In the genomic region with DNA sequence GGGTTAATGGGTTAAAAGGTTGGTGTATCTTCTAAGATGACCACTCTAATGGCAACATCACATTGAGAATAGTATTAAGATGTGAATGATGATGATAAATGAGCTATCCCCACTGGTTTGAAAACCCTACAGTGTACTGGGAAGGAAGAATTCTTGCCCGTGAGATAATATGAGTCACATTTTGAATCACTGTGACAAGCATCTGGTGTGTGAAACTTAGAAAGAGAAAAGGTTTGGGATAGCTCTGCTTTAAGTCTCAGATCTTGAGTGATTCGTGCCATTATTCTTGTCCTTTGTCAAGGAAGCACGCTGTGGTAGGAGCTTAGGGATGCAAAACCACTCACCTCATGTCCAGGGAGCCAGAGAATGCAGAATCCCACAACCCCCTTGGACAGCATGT, we compare ENCODE assay signal across 21 mouse cellular contexts. TPM values are rescaled to one million over a fixed set of nuclear protein-coding genes. Genes with fewer than 3 reads are reported as not detected.
A peak's percentile ranks its signal among the peaks of the same experiment; 100 is the strongest.
DNase-seq lines count a peak whose midpoint lies in the region; ATAC-seq and TF ChIP-seq lines count a peak whose summit lies in the region.
"Had no signal": no experiment of that assay in that cellular context is flagged by ENCODE, and none has a peak within 500 bp of the region (broad histone marks: within the 10 kb centered on the region; RNA-seq: fewer than 3 reads in every experiment).

No protein-coding gene starts in this region.

- H3K27ac ChIP-seq in layer of hippocampus, adult 2 months, result peak overlapping the region; percentile 88
- peak overlapping the region; percentile 94 for H3K27ac ChIP-seq in olfactory bulb, adult 2 months (ENCODE audit: insufficient read depth, low read depth, low read length)
- no peak overlapping the region for H3K27ac ChIP-seq in kidney, embryonic 16.5 days (ENCODE audit: low read length)
- H3K27ac ChIP-seq: embryonic facial prominence, embryonic 12.5 days; embryonic facial prominence, embryonic 15.5 days; heart, adult 2 months; hindbrain, embryonic 12.5 days; hindbrain, embryonic 15.5 days had no signal

- peak in 1 of 2 experiments; percentile 6 for DNase-seq in layer of hippocampus, adult 2 months (ENCODE audit: low spot score in 2 of 2)
- DNase-seq in layer of hippocampus, postnatal 25 days (ENCODE audit: extremely low spot score in 1 of 2, low spot score in 1 of 2), result no peak
- peak; percentile 27 for DNase-seq in R1 (ENCODE audit: low read depth, low spot score)
- no peak for DNase-seq in spleen, postnatal 4 days (ENCODE audit: low spot score in 2 of 2)
- DNase-seq: cerebellum, adult 11 months; cerebellum, adult 2 months; cerebellum, adult 9-11 months; cerebellum, postnatal 25 days; forebrain, postnatal 0 days; gastrocnemius, postnatal 10 days; gastrocnemius, postnatal 36 days; heart, adult 2 months had no signal

- no peak for TF ChIP-seq POLR2A in olfactory bulb, adult 2 months (IDR thresholded peaks at IDR 0.05; ENCODE audit: insufficient read depth, low read depth, low read length)

- no peak overlapping the region for H3K4me2 ChIP-seq in kidney, embryonic 16.5 days (replicated peaks; ENCODE audit: low read depth, low read length)
- H3K4me2 ChIP-seq: embryonic facial prominence, embryonic 12.5 days; embryonic facial prominence, embryonic 15.5 days; heart, embryonic 11.5 days; hindbrain, embryonic 12.5 days; hindbrain, embryonic 15.5 days had no signal

- WGBS in olfactory bulb, adult 2 months, result 66% methylated on average over 3 of the region's 3 CpGs
- 94% methylated on average over 3 of the region's 3 CpGs for WGBS in kidney, embryonic 16.5 days

- TF ChIP-seq CTCF in layer of hippocampus, adult 2 months (conservative IDR thresholded peaks at IDR 0.05), result no peak
- TF ChIP-seq CTCF in olfactory bulb, adult 2 months (IDR thresholded peaks at IDR 0.05; ENCODE audit: insufficient read depth, low read depth, low read length), result no peak

- no peaks in the 10 kb centered on the region for H3K9me3 ChIP-seq in kidney, embryonic 16.5 days (ENCODE audit: low read length)
- H3K9me3 ChIP-seq: embryonic facial prominence, embryonic 12.5 days; embryonic facial prominence, embryonic 15.5 days; hindbrain, embryonic 12.5 days; hindbrain, embryonic 15.5 days had no signal

- no peak overlapping the region for H3K9ac ChIP-seq in kidney, embryonic 16.5 days (replicated peaks; ENCODE audit: low read length)
- H3K9ac ChIP-seq: embryonic facial prominence, embryonic 12.5 days; embryonic facial prominence, embryonic 15.5 days; forebrain, postnatal 0 days; hindbrain, embryonic 12.5 days; hindbrain, embryonic 15.5 days had no signal

- peaks cover 27% of the 10 kb centered on the region for H3K4me1 ChIP-seq in olfactory bulb, adult 2 months (ENCODE audit: control insufficient read depth, insufficient read depth, low read length)
- H3K4me1 ChIP-seq in kidney, embryonic 16.5 days (ENCODE audit: insufficient read depth, low read length), result peaks cover 8% of the 10 kb centered on the region
- H3K4me1 ChIP-seq: embryonic facial prominence, embryonic 15.5 days; hindbrain, embryonic 12.5 days had no signal

- no peaks in the 10 kb centered on the region for H3K36me3 ChIP-seq in kidney, embryonic 16.5 days (ENCODE audit: insufficient read depth, low read length)
- H3K36me3 ChIP-seq: embryonic facial prominence, embryonic 12.5 days; embryonic facial prominence, embryonic 15.5 days; hindbrain, embryonic 12.5 days; hindbrain, embryonic 15.5 days had no signal

- H3K4me3 ChIP-seq in layer of hippocampus, adult 2 months, result no peak overlapping the region
- no peak overlapping the region for H3K4me3 ChIP-seq in olfactory bulb, adult 2 months (ENCODE audit: insufficient read depth, low read depth, low read length)
- H3K4me3 ChIP-seq in kidney, embryonic 16.5 days (ENCODE audit: low read length), result no peak overlapping the region
- H3K4me3 ChIP-seq: embryonic facial prominence, embryonic 12.5 days; embryonic facial prominence, embryonic 15.5 days; heart, adult 2 months; hindbrain, embryonic 12.5 days; hindbrain, embryonic 15.5 days had no signal

- no peak for ATAC-seq in kidney, embryonic 16.5 days (ENCODE audit: low FRiP score, low TSS enrichment)
- ATAC-seq: CD4-positive, CD25-positive, alpha-beta regulatory T cell, adult 4 months; forebrain, embryonic 14.5 days; forebrain, postnatal 0 days had no signal

- H3K27me3 ChIP-seq in kidney, embryonic 16.5 days (ENCODE audit: insufficient read depth, low read length), result no peaks in the 10 kb centered on the region
- H3K27me3 ChIP-seq: embryonic facial prominence, embryonic 12.5 days; embryonic facial prominence, embryonic 15.5 days; hindbrain, embryonic 12.5 days; hindbrain, embryonic 15.5 days had no signal

RNA-seq across cellular contexts. Expression of a gene that starts 57.3 kb away (rescaled TPM):
- 1 to 10 TPM; 8.5 to 9.4 TPM for total RNA-seq in layer of hippocampus, adult 2 months (2021)
- total RNA-seq in layer of hippocampus, postnatal 25 days (2021), result 10 to 100 TPM in 1 of 2 experiments, 1 to 10 TPM in 1; 8.8 to 11.3 TPM
- polyA plus RNA-seq in olfactory bulb, adult 2 months (2012; ENCODE audit: insufficient read depth, insufficient read length, low replicate concordance, missing spikeins), result 393 TPM in 1 of 2 replicates, not detected in the other
- polyA plus RNA-seq in kidney, embryonic 16.5 days (2015; fragmentation: Nextera tagmentation; extraction: Ambion mirVana), result 67.6 and 69.5 TPM in 2 replicates
